Mouse (Mus musculus): ENCODE results near the gene Eya4. TPM values are rescaled to one million over a fixed set of nuclear protein-coding genes. Genes with fewer than 3 reads are reported as not detected.

Eya4 gene
- 1 to 10 TPM in 3 of 4 experiments, under 1 TPM in 1; 0.59 to 2.1 (median 1.6) TPM for total RNA-seq (2022)

- no peak for DNase-seq
These were observed at the start of gene Eya4 for GRCm38 (mm10) chr10:23350011-23350911. TSS of gene Eya4 (minus strand) at chr10:23350786.

- no peak for DNase-seq
These were observed 44.8 kb upstream of the Eya4 start for GRCm38 (mm10) chr10:23395399-23395798.

GRCm38 (mm10) chr10:23394556-23395245 lies 44.1 kb upstream of the Eya4 start:
- no peak for DNase-seq

GRCm38 (mm10) chr10:23394152-23394551 lies 43.6 kb upstream of the Eya4 start:
- DNase-seq = no peak

- no peak for DNase-seq
These were observed 13.3 kb upstream of the Eya4 start for GRCm38 (mm10) chr10:23363866-23364265.

- DNase-seq = no peak
These were observed 1.1 kb downstream of the Eya4 start for GRCm38 (mm10) chr10:23349392-23350010.

- no peak for DNase-seq
These were observed 1.6 kb downstream of the Eya4 start for GRCm38 (mm10) chr10:23348893-23349391.

GRCm38 (mm10) chr10:23348101-23348892 lies 2.3 kb downstream of the Eya4 start:
- no peak for DNase-seq

- no peak for DNase-seq
These were observed 13.3 kb downstream of the Eya4 start for GRCm38 (mm10) chr10:23337250-23337649.

- no peak for DNase-seq
These were observed 17.8 kb downstream of the Eya4 start for GRCm38 (mm10) chr10:23332768-23333167.

GRCm38 (mm10) chr10:23327651-23328050 lies 22.9 kb downstream of the Eya4 start:
- DNase-seq = no peak

GRCm38 (mm10) chr10:23322275-23322674 lies 28.3 kb downstream of the Eya4 start:
- no peak for DNase-seq

- DNase-seq = no peak
These were observed 55.0 kb downstream of the Eya4 start for GRCm38 (mm10) chr10:23295616-23296015.

GRCm38 (mm10) chr10:23292495-23292894 lies 58.1 kb downstream of the Eya4 start:
- no peak for DNase-seq

- DNase-seq = no peak
These were observed 73.2 kb downstream of the Eya4 start for GRCm38 (mm10) chr10:23277371-23277770.

GRCm38 (mm10) chr10:23271050-23271621 lies 79.5 kb downstream of the Eya4 start:
- no peak for DNase-seq

- no peak for DNase-seq
These were observed 80.1 kb downstream of the Eya4 start for GRCm38 (mm10) chr10:23270502-23270901.

GRCm38 (mm10) chr10:23252180-23252579 lies 98.4 kb downstream of the Eya4 start:
- no peak for DNase-seq

- DNase-seq = no peak
These were observed 104.1 kb downstream of the Eya4 start for GRCm38 (mm10) chr10:23246485-23246884.

GRCm38 (mm10) chr10:23236918-23237317 lies 113.7 kb downstream of the Eya4 start:
- no peak for DNase-seq

- no peak for DNase-seq
These were observed 115.2 kb downstream of the Eya4 start for GRCm38 (mm10) chr10:23235405-23235804.

- DNase-seq = no peak
These were observed 117.2 kb downstream of the Eya4 start for GRCm38 (mm10) chr10:23233425-23233824.
